Mouse (Mus musculus) G1E (cell line): ENCODE data around the gene Glrp1.

Experiments
- CTCF ChIP-seq: IDR thresholded peaks from 2 replicates; pipeline ENCODE4 v1.5.1; 2012; ENCODE audit warnings: low read depth, low read length, inconsistent platforms, mixed read lengths
- GATA1 ChIP-seq: IDR thresholded peaks from 2 replicates; pipeline ENCODE4 v1.6.1; 2012; ENCODE audit warnings: borderline replicate concordance, low read length, inconsistent platforms, mixed read lengths
- GATA2 ChIP-seq: IDR thresholded peaks from 2 replicates; pipeline ENCODE4 v1.6.1; 2012; ENCODE audit warnings: low read depth, low read length, inconsistent platforms, borderline replicate concordance
- POLR2AphosphoS5 ChIP-seq: IDR thresholded peaks from 2 replicates; pipeline ENCODE4 v1.6.1; 2012; ENCODE audit warnings: low read depth, low read length, inconsistent platforms; ENCODE audit not compliant: insufficient replicate concordance
- TAL1 ChIP-seq: conservative IDR thresholded peaks from 2 replicates; pipeline ENCODE4 v1.6.1; 2012; ENCODE audit warnings: low read depth, low read length, inconsistent platforms, mixed read lengths

DNA sequence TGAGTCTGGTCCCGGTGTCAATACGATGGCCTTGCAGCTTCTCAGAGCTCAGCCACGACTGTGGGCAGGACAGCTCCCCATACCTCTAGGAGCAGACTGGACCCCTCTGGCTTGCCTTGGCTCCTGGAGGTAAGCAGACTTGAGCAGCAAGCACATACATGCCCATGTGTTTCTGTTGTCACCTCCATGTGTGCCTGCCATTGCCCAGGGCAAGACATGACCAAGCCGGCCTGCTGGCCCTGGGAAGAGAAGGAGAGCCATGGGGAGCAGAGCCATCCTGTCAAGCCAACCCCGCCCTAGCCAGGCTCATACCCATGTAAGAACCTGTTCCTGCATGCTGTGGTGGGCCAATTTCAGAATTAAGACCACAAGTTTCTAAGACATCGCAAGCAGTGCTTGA lies 4.2 kb downstream of the Glrp1 start:
- TF ChIP-seq CTCF, result no peak
- no peak for TF ChIP-seq GATA1
- TF ChIP-seq TAL1, result no peak
- TF ChIP-seq POLR2AphosphoS5, result no peak
- TF ChIP-seq GATA2, result no peak
